13 mouse cellular contexts compared by ENCODE assay signal in genomic region chr8:117730980-117731379, GRCm38 (mm10). TPM values are rescaled to one million over a fixed set of nuclear protein-coding genes. Genes with fewer than 3 reads are reported as not detected.
DNase-seq lines count a peak whose midpoint lies in the region; ATAC-seq lines count a peak whose summit lies in the region.
"Had no signal": no experiment of that assay in that cellular context is flagged by ENCODE, and none has a peak within 500 bp of the region (broad histone marks: within the 10 kb centered on the region; RNA-seq: fewer than 3 reads in every experiment).

No protein-coding gene starts in this region.

- DNase-seq in hindbrain, embryonic 11.5 days (ENCODE audit: low spot score) = peak; percentile 5
- peak; percentile 75 for DNase-seq in 416B (ENCODE audit: low read depth)
- peak; percentile 55 for DNase-seq in embryo, embryonic 10 days (ENCODE audit: low spot score)
- DNase-seq in frontal cortex, postnatal 10 days (ENCODE audit: low spot score in 2 of 2) = no peak
- no peak for DNase-seq in spleen, postnatal 14 days (ENCODE audit: low spot score in 2 of 2)
- DNase-seq: adrenal gland, postnatal 25 days; gastrocnemius, postnatal 25 days; kidney, adult 9 months; lung, postnatal 36 days; spleen, adult 18-20 months had no signal

- no peaks in the 10 kb centered on the region for H3K9me3 ChIP-seq in hindbrain, embryonic 11.5 days (ENCODE audit: control insufficient read depth, low read length)
- H3K9me3 ChIP-seq in hindbrain, embryonic 12.5 days (replicated peaks) = no peaks in the 10 kb centered on the region
- H3K9me3 ChIP-seq in liver, embryonic 15.5 days (replicated peaks) = no peaks in the 10 kb centered on the region

- H3K4me2 ChIP-seq in hindbrain, embryonic 11.5 days (replicated peaks; ENCODE audit: low read depth, low read length) = no peak overlapping the region
- no peak overlapping the region for H3K4me2 ChIP-seq in hindbrain, embryonic 12.5 days (replicated peaks)
- no peak overlapping the region for H3K4me2 ChIP-seq in liver, embryonic 15.5 days

- no peaks in the 10 kb centered on the region for H3K4me1 ChIP-seq in hindbrain, embryonic 11.5 days (replicated peaks; ENCODE audit: control insufficient read depth, insufficient read depth, low read length)
- peaks cover 6% of the 10 kb centered on the region for H3K4me1 ChIP-seq in hindbrain, embryonic 12.5 days
- 0 out of 2 replicates have a peak, but pooled peaks cover 10% of the 10 kb centered on the region for H3K4me1 ChIP-seq in liver, embryonic 15.5 days (replicated peaks)

- 48% methylated on average over 10 of the region's 10 CpGs for WGBS in hindbrain, embryonic 11.5 days
- WGBS in hindbrain, embryonic 12.5 days = 47% methylated on average over 10 of the region's 10 CpGs
- WGBS in liver, embryonic 15.5 days (ENCODE audit: insufficient replicate concordance) = 21% methylated on average over 10 of the region's 10 CpGs

- H3K27ac ChIP-seq in hindbrain, embryonic 11.5 days (ENCODE audit: low read depth, low read length) = no peak overlapping the region
- H3K27ac ChIP-seq in hindbrain, embryonic 12.5 days = no peak overlapping the region
- no peak overlapping the region for H3K27ac ChIP-seq in liver, embryonic 15.5 days (replicated peaks)

- H3K36me3 ChIP-seq in hindbrain, embryonic 11.5 days (ENCODE audit: control insufficient read depth, insufficient read depth, low read length) = no peaks in the 10 kb centered on the region
- H3K36me3 ChIP-seq in hindbrain, embryonic 12.5 days = no peaks in the 10 kb centered on the region
- 0 out of 2 replicates have a peak, but pooled peaks cover 3% of the 10 kb centered on the region for H3K36me3 ChIP-seq in liver, embryonic 15.5 days (replicated peaks)

- H3K27me3 ChIP-seq in hindbrain, embryonic 11.5 days (ENCODE audit: control insufficient read depth, insufficient read depth, low read length) = no peaks in the 10 kb centered on the region
- H3K27me3 ChIP-seq in hindbrain, embryonic 12.5 days = no peaks in the 10 kb centered on the region
- no peaks in the 10 kb centered on the region for H3K27me3 ChIP-seq in liver, embryonic 15.5 days

- no peak overlapping the region for H3K4me3 ChIP-seq in hindbrain, embryonic 11.5 days (ENCODE audit: low read depth, low read length)
- no peak overlapping the region for H3K4me3 ChIP-seq in hindbrain, embryonic 12.5 days
- H3K4me3 ChIP-seq in liver, embryonic 15.5 days (replicated peaks) = no peak overlapping the region

- no peak for ATAC-seq in hindbrain, embryonic 11.5 days (ENCODE audit: low FRiP score)
- no peak for ATAC-seq in hindbrain, embryonic 12.5 days (ENCODE audit: low FRiP score)
- ATAC-seq in liver, embryonic 15.5 days (ENCODE audit: insufficient read depth) = peak; percentile 50

- no peak overlapping the region for H3K9ac ChIP-seq in hindbrain, embryonic 11.5 days (ENCODE audit: low read depth, low read length)
- no peak overlapping the region for H3K9ac ChIP-seq in hindbrain, embryonic 12.5 days
- H3K9ac ChIP-seq in liver, embryonic 15.5 days = no peak overlapping the region

RNA-seq across cellular contexts. Expression of gene Hsd17b2, which starts 29.3 kb away (rescaled TPM):
- polyA plus RNA-seq in hindbrain, embryonic 11.5 days (2014; fragmentation: Nextera tagmentation; extraction: Ambion mirVana) = not detected in 2 replicates
- polyA plus RNA-seq in hindbrain, embryonic 12.5 days (2016; fragmentation: Nextera tagmentation; extraction: Ambion mirVana) = not detected in 2 replicates
- 74.4 and 82.5 TPM in 2 replicates for polyA plus RNA-seq in liver, embryonic 15.5 days (2015; fragmentation: Nextera tagmentation; extraction: Ambion mirVana)
- polyA plus RNA-seq: limb, embryonic 11.5 days had no signal

RNA-seq across cellular contexts. Expression of gene Sdr42e1, which starts 57.5 kb away (rescaled TPM):
- polyA plus RNA-seq in hindbrain, embryonic 11.5 days (2014; fragmentation: Nextera tagmentation; extraction: Ambion mirVana) = 0.74 and 1.1 TPM in 2 replicates
- polyA plus RNA-seq in hindbrain, embryonic 12.5 days (2016; fragmentation: Nextera tagmentation; extraction: Ambion mirVana) = 0.93 and 1.2 TPM in 2 replicates
- polyA plus RNA-seq in liver, embryonic 15.5 days (2015; fragmentation: Nextera tagmentation; extraction: Ambion mirVana) = 2.0 and 3.4 TPM in 2 replicates

Comparison
In these comparisons a context has a peak if more than half of its experiments do, and no peak if none do; other contexts are left out.
1. DNase-seq: peak in hindbrain, embryonic 11.5 days (single experiment), 416B (single experiment) and embryo, embryonic 10 days (single experiment); none in frontal cortex, postnatal 10 days (0 of 2) and spleen, postnatal 14 days (0 of 2).
2. RNA of gene Hsd17b2, which starts 29.3 kb away (polyA plus RNA-seq): 74.4 to 82.5 TPM in liver, embryonic 15.5 days; not detected in hindbrain, embryonic 12.5 days and not detected in hindbrain, embryonic 11.5 days; every median in the first group is over 10 times any median in the second.